Mouse (Mus musculus) myocyte (in vitro differentiated cells): ENCODE measurements around the gene Hltf. TPM values are rescaled to one million over a fixed set of nuclear protein-coding genes. Genes with fewer than 3 reads are reported as not detected.
"Not testable (repeated sequence)": the region's sequence is repeated elsewhere in the genome, so short reads cannot be mapped to it uniquely, and the experiment has no call there.

Experiments
- H3K27me3 ChIP-seq: one replicate; pipeline ENCODE4 v1.6.1; 2011; ENCODE audit not compliant: control insufficient read depth, insufficient read depth, insufficient read length
- H3K36me3 ChIP-seq: one replicate; pipeline ENCODE4 v1.6.1; 2011; ENCODE audit not compliant: control insufficient read depth, insufficient read depth
- H3K4me2 ChIP-seq: one replicate; pipeline ENCODE4 v1.6.1; 2011; ENCODE audit warnings: low read depth, control low read depth
- H3K4me3 ChIP-seq: one replicate; pipeline ENCODE4 v1.5.1; 2011; ENCODE audit warnings: mild to moderate bottlenecking, control low read depth, moderate library complexity
- H3K79me2 ChIP-seq: one replicate; pipeline ENCODE4 v1.6.1; 2011; ENCODE audit not compliant: control insufficient read depth, insufficient read depth
- H3ac ChIP-seq: one replicate; pipeline ENCODE4 v1.6.1; 2011; ENCODE audit not compliant: control insufficient read depth, insufficient read length
- CEBPB ChIP-seq: IDR thresholded peaks from 2 replicates; pipeline ENCODE4 v1.6.1; 2011; ENCODE audit warnings: mild to moderate bottlenecking, moderate library complexity; ENCODE audit not compliant: poor library complexity, insufficient read depth, severe bottlenecking
- E2F4 ChIP-seq: IDR thresholded peaks from one replicate; pipeline ENCODE4 v1.6.1; 2011; ENCODE audit warnings: mild to moderate bottlenecking, control low read depth, moderate library complexity; ENCODE audit not compliant: insufficient read depth
- MAX ChIP-seq: IDR thresholded peaks from one replicate; pipeline ENCODE4 v1.6.1; 2011; ENCODE audit warnings: low read depth, mild to moderate bottlenecking, control low read depth
- MYOD1 ChIP-seq, 3 experiments: IDR thresholded peaks; one replicate each; pipeline ENCODE4 v1.6.1; 2011; ENCODE audit warnings: control low read depth in 2 of 3, low read depth in 2 of 3, mild to moderate bottlenecking in 2 of 3, moderate library complexity in 1 of 3; ENCODE audit not compliant: insufficient read length in 2 of 3, control insufficient read depth in 1 of 3
- MYOG ChIP-seq, 3 experiments: IDR thresholded peaks; one replicate each; pipeline ENCODE4 v1.6.1; 2011; ENCODE audit warnings: control low read depth in 2 of 3, low read depth in 2 of 3, mild to moderate bottlenecking in 2 of 3; ENCODE audit not compliant: insufficient read length in 2 of 3, control insufficient read depth in 1 of 3, insufficient read depth in 1 of 3
- POLR2A ChIP-seq: IDR thresholded peaks from one replicate; pipeline ENCODE4 v1.6.1; 2011; ENCODE audit warnings: low read depth, mild to moderate bottlenecking, control low read depth, moderate library complexity; ENCODE audit not compliant: insufficient read length
- POLR2AphosphoS2 ChIP-seq: IDR thresholded peaks from one replicate; pipeline ENCODE4 v1.6.1; 2011; ENCODE audit warnings: low read depth, control low read depth; ENCODE audit not compliant: insufficient read length
- REST ChIP-seq: IDR thresholded peaks from one replicate; pipeline ENCODE4 v1.6.1; 2011; ENCODE audit warnings: mild to moderate bottlenecking, control low read depth, moderate library complexity; ENCODE audit not compliant: insufficient read depth, insufficient read length
- SRF ChIP-seq: IDR thresholded peaks from one replicate; pipeline ENCODE4 v1.6.1; 2011; ENCODE audit warnings: low read depth; ENCODE audit not compliant: control insufficient read depth, insufficient read length
- TCF12 ChIP-seq: IDR thresholded peaks from one replicate; pipeline ENCODE4 v1.6.1; 2011; ENCODE audit warnings: mild to moderate bottlenecking, control low read depth; ENCODE audit not compliant: poor library complexity, insufficient read depth, severe bottlenecking
- TCF3 ChIP-seq: IDR thresholded peaks from one replicate; pipeline ENCODE4 v1.6.1; 2011; ENCODE audit warnings: low read depth, control low read depth; ENCODE audit not compliant: insufficient read length
- USF1 ChIP-seq: IDR thresholded peaks from one replicate; pipeline ENCODE4 v1.6.1; 2011; ENCODE audit warnings: low read depth, mild to moderate bottlenecking, control low read depth, moderate library complexity
- polyA plus RNA-seq: library from polyadenylated mRNA; unstranded; fragments of >200 nt; fragmentation: generic; extraction: Trizol; gene quantifications from one replicate; pipeline ENCODE4 v1.2.1, GENCODE M21; 2012; ENCODE audit warnings: missing spikeins

Gene Hltf
- polyA plus RNA-seq, 1 experiment = 1.3 TPM

GRCm38 (mm10) chr3:20033761-20034718, 23.6 kb upstream of the Hltf start:
- Histone ChIP-seq H3ac (peak overlapping the region; percentile 41), H3K79me2 (peaks cover 4% of the 10 kb centered on the region)
- no peak for TF ChIP-seq TCF3
- no peak for TF ChIP-seq E2F4
- no peak for TF ChIP-seq POLR2A
- TF ChIP-seq MYOD1 (IDR thresholded peaks at IDR 0.05; ENCODE audit: control insufficient read depth in 1 of 3, insufficient read length in 2 of 3, low read depth in 2 of 3) = no peak
- no peak for TF ChIP-seq CEBPB
- TF ChIP-seq POLR2AphosphoS2 = no peak
- TF ChIP-seq USF1 = no peak
- TF ChIP-seq MYOG (IDR thresholded peaks at IDR 0.05; ENCODE audit: control insufficient read depth in 1 of 3, insufficient read depth in 1 of 3, insufficient read length in 2 of 3, low read depth in 2 of 3) = no peak

DNA sequence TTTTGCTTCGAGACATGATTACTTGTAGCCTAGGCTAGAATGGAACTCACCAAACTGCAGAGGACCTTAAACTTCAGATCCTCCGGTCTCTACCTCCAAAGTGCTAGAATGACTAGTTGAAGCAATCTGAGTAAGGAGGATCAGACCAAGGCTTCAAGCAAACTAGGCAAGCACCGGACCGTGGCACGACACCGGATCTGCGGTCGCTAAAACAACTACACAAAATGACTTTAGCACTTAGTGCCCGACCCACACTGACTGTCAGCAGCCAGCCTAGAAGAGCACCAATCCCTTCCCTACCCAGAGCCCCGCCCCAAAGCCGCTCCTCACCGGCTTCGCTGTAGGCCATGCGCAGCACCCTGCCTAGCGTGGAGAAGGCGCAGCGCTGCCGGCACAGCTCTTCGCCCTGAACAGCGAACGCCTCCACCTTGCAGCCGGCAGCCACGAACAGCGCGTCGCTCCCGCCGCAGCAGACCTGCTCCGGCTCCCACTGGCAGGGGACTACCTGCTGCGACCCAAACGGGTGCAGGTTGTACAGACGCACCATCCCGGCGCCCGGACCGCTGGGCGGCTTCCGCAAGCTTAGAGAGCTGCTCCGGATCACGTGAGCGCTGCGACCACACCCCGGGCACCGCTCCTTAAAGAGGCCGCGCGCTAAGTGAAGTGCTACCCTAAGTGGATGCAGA, 22.7 kb upstream of the Hltf start, which contains the start of gene Hps3:
Gene Hps3, minus strand, starts transcription at position 597 of the 686 bp plus-strand sequence.
- Histone ChIP-seq H3K36me3 (no peaks in the 10 kb centered on the region), H3K4me2 (peak within 1 kb of the TSS; percentile 96), H3K27me3 (no peaks in the 10 kb centered on the region), H3K4me3 (peak within 1 kb of the TSS; percentile 40), H3ac (peak within 1 kb of the TSS; percentile 41), H3K79me2 (peaks cover 4% of the 10 kb centered on the region)
- peak; percentile 33 for TF ChIP-seq SRF
- TF ChIP-seq POLR2AphosphoS2 = peak; percentile 87
- peak; percentile 96 for TF ChIP-seq USF1
- TF ChIP-seq MYOD1 (IDR thresholded peaks at IDR 0.05; ENCODE audit: control insufficient read depth in 1 of 3, insufficient read length in 2 of 3, low read depth in 2 of 3) = no peak
- no peak for TF ChIP-seq CEBPB
- no peak for TF ChIP-seq TCF12
- peak; percentile 83 for TF ChIP-seq POLR2A
- TF ChIP-seq MYOG (IDR thresholded peaks at IDR 0.05; ENCODE audit: control insufficient read depth in 1 of 3, insufficient read depth in 1 of 3, insufficient read length in 2 of 3, low read depth in 2 of 3) = peak in 1 of 3 experiments; percentile 45
- TF ChIP-seq TCF3 = no peak
- no peak for TF ChIP-seq E2F4
- TF ChIP-seq REST = no peak
- TF ChIP-seq MAX = no peak

More at GRCm38 (mm10) chr3:20033761-20034718, 23.6 kb upstream of the Hltf start:
- Histone ChIP-seq H3K36me3 (no peaks in the 10 kb centered on the region), H3K4me2 (peak overlapping the region; percentile 96), H3K4me3 (peak overlapping the region; percentile 40), H3K27me3 (no peaks in the 10 kb centered on the region)

DNA sequence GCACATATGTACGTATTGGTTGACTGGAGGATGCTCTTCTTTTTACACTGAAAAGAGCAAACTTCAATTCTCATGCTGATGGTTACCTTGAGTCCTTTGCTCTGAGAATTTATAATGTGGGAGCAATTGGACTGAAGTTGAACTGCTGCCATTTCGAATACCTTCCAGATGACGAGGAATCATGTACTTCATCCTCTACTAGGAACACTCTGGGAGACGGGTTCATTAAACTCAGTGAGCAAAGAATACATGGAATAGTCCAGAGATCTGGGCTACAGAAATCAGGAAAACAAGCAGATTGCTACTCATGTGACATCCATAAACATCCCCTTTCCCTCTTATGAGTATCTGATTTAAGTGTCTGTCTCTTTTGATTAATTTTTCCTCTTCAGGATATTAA, 21.5 kb upstream of the Hltf start:
- Histone ChIP-seq H3K4me2 (no peak overlapping the region), H3K4me3 (no peak overlapping the region), H3K36me3 (no peaks in the 10 kb centered on the region), H3K27me3 (no peaks in the 10 kb centered on the region), H3ac (no peak overlapping the region), H3K79me2 (peaks cover 4% of the 10 kb centered on the region)
- no peak for TF ChIP-seq E2F4
- no peak for TF ChIP-seq CEBPB
- TF ChIP-seq MYOG (IDR thresholded peaks at IDR 0.05; ENCODE audit: control insufficient read depth in 1 of 3, insufficient read depth in 1 of 3, insufficient read length in 2 of 3, low read depth in 2 of 3) = no peak
- TF ChIP-seq MAX = no peak
- no peak for TF ChIP-seq TCF12
- TF ChIP-seq USF1 = no peak
- TF ChIP-seq REST = no peak
- no peak for TF ChIP-seq MYOD1 (IDR thresholded peaks at IDR 0.05; ENCODE audit: control insufficient read depth in 1 of 3, insufficient read length in 2 of 3, low read depth in 2 of 3)
- no peak for TF ChIP-seq POLR2A
- no peak for TF ChIP-seq SRF
- no peak for TF ChIP-seq TCF3
- no peak for TF ChIP-seq POLR2AphosphoS2

DNA sequence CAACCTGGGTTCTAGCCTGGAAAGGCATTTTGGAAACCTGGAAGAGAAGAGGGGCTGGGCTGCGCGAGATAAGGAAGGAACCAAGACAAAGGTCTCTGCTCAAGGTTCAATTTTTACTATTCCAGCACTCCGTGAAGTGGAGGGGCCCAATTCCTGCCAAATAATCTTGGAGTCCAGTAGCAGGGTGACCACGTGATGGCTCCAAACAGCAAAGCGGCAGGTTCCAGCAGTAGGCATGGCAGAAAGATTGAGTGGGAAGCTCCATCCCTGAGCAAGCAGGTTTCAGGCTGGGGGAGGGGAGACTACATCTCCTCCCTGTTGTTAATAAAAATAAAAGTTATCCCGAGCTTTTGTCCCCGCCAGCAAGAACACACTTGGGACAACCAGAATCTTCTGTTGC, 16.1 kb upstream of the Hltf start:
- not testable (repeated sequence) for H3K79me2 ChIP-seq, H3K4me3 ChIP-seq, H3K36me3 ChIP-seq, H3K4me2 ChIP-seq, H3K27me3 ChIP-seq, H3ac ChIP-seq

- H3K4me2 ChIP-seq = not testable (repeated sequence)
Measured at GRCm38 (mm10) chr3:20044736-20045135, 12.9 kb upstream of the Hltf start.

More at GRCm38 (mm10) chr3:20044736-20045135, 12.9 kb upstream of the Hltf start:
- H3K27me3 ChIP-seq, H3K4me3 ChIP-seq, H3K79me2 ChIP-seq, H3K36me3 ChIP-seq, H3ac ChIP-seq: not testable (repeated sequence)
